Mouse (Mus musculus) embryonic facial prominence, embryonic 13.5 days (tissue): ENCODE results near the gene Epyc. TPM values are rescaled to one million over a fixed set of nuclear protein-coding genes. Genes with fewer than 3 reads are reported as not detected.
"Not testable (repeated sequence)": the region's sequence is repeated elsewhere in the genome, so short reads cannot be mapped to it uniquely, and the experiment has no call there.

ENCODE experiments used
- ATAC-seq: fragments of 200-750 bp; cut with Nextera tagmentation; 2 replicates; pipeline ENCODE4 v1.8.0; 2017; ENCODE audit warnings: low read depth; ENCODE audit not compliant: insufficient number of reproducible peaks, insufficient read depth, low FRiP score, low TSS enrichment
- H3K27ac ChIP-seq: fragments of 300-500 bp; sonication (generic); 2 replicates; pipeline ENCODE4 v1.5.1; 2015; ENCODE audit warnings: moderate library complexity, mild to moderate bottlenecking, inconsistent platforms
- H3K27me3 ChIP-seq: fragments of 300-500 bp; sonication (generic); 2 replicates; pipeline ENCODE4 v1.6.1; 2015; ENCODE audit warnings: mild to moderate bottlenecking, inconsistent platforms
- H3K36me3 ChIP-seq: fragments of 300-500 bp; sonication (generic); 2 replicates; pipeline ENCODE4 v1.6.1; 2015; ENCODE audit warnings: mild to moderate bottlenecking, inconsistent platforms
- H3K4me1 ChIP-seq: fragments of 300-500 bp; sonication (generic); 2 replicates; pipeline ENCODE4 v1.6.1; 2015; ENCODE audit warnings: inconsistent platforms
- H3K4me2 ChIP-seq: fragments of 300-500 bp; sonication (generic); 2 replicates; pipeline ENCODE4 v1.6.1; 2015; ENCODE audit warnings: moderate library complexity, mild to moderate bottlenecking, inconsistent platforms
- H3K4me3 ChIP-seq: fragments of 300-500 bp; sonication (generic); 2 replicates; pipeline ENCODE4 v1.5.1; 2015; ENCODE audit warnings: mild to moderate bottlenecking, inconsistent platforms
- H3K9ac ChIP-seq: fragments of 300-500 bp; sonication (generic); 2 replicates; pipeline ENCODE4 v1.6.1; 2015; ENCODE audit warnings: mild to moderate bottlenecking, inconsistent platforms
- H3K9me3 ChIP-seq: fragments of 300-500 bp; sonication (generic); 2 replicates; pipeline ENCODE4 v1.6.1; 2016; ENCODE audit warnings: inconsistent platforms
- WGBS: fragments of 180-500 bp; shearing (Covaris S2); methylation state at CpG from one replicate; pipeline ENCODE4 v1.1.7; 2015; ENCODE audit warnings: mixed read lengths; 5-methylcytosine and 5-hydroxymethylcytosine counted together
- polyA plus RNA-seq: library from polyadenylated mRNA; unstranded; fragments of >200 nt; fragmentation: Nextera tagmentation; extraction: Ambion mirVana; gene quantifications from 2 replicates; pipeline ENCODE4 v1.2.1, GENCODE M21; 2015

The Epyc gene
- polyA plus RNA-seq, 1 experiment from 2014 or later = 2.6 TPM

DNA sequence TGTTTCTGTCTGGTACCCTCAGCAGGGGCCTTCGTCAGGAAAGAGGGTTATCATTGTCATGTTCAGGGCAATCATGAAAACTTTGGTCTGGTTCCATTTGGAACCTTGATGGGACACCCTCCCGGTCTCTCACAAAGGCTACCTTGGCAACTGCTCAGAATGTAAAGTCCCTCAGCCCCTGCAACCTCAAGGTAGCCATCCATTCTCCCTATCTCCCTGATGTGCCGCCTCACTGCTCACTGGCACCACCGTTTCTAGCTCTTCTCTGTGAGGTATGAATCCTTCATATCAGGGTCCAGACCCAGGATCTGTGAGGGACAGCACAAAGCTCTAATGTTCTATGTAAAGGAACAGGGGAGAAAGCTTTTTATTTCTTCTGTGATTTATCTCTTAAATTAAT is 70.7 kb downstream of the Epyc start:
- H3K9me3 ChIP-seq = no peaks in the 10 kb centered on the region
- WGBS = 85% methylated on average over 4 of the region's 4 CpGs
- H3K4me1 ChIP-seq = no peaks in the 10 kb centered on the region
- no peak overlapping the region for H3K4me3 ChIP-seq
- no peak overlapping the region for H3K4me2 ChIP-seq
- H3K36me3 ChIP-seq = no peaks in the 10 kb centered on the region
- ATAC-seq = no peak
- H3K9ac ChIP-seq = no peak overlapping the region
- no peak overlapping the region for H3K27ac ChIP-seq
- H3K27me3 ChIP-seq = no peaks in the 10 kb centered on the region

DNA sequence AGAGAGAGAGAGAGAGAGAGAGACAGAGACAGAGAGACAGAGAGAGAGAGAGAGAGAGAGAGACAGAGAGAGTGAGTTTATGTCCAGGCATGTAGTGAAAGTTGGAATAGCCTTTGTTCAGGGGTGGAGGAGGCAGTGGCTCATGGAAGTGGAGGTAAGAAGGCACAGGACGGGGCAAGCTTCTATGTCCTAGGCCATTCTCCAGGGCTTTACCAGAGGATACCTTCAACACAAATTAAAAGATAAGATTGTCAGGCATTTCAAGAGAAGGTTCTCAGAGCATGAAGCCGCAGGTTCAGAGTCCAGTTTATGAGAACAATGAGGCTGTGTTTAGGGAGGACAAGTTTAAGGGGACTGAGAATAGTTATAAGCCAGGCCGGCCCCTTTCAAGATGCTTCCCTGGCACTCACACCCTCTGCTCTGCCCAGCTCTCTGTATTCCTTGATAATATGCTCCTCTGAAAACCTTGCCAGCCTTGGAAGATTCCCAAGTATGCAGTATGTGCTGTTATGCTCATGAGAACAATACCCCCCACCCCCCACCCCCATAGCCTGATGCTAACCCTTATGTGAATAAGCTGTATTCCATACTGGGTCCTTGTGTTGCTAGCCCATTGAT is 71.5 kb downstream of the Epyc start:
- H3K9ac ChIP-seq = no peak overlapping the region
- no peaks in the 10 kb centered on the region for H3K4me1 ChIP-seq
- H3K27ac ChIP-seq = no peak overlapping the region
- no peaks in the 10 kb centered on the region for H3K9me3 ChIP-seq
- 80% methylated on average over 3 of the region's 3 CpGs for WGBS
- H3K27me3 ChIP-seq = no peaks in the 10 kb centered on the region
- ATAC-seq = no peak
- H3K4me3 ChIP-seq = no peak overlapping the region
- H3K36me3 ChIP-seq = no peaks in the 10 kb centered on the region
- no peak overlapping the region for H3K4me2 ChIP-seq

DNA sequence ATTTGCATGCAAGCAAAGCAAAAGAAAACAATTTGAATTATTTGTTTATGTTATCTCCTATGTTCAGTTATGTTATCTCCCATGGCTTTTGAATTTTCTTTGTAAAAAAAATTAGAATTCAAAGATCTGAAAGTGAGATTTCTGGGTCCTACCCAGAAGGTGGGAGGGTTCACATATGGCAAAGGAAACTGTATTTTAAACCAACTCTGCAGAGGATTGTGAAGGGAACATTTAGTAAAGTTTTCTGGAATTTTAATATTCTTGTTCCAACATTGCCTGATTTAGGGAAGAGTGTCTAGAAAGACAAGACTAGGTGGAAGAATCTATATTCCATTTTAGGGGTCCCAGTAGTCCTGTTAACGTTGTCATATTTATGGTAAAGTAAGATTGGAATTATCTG is 73.4 kb downstream of the Epyc start:
- WGBS = 64% methylated on average over 1 of the region's 1 CpGs

DNA sequence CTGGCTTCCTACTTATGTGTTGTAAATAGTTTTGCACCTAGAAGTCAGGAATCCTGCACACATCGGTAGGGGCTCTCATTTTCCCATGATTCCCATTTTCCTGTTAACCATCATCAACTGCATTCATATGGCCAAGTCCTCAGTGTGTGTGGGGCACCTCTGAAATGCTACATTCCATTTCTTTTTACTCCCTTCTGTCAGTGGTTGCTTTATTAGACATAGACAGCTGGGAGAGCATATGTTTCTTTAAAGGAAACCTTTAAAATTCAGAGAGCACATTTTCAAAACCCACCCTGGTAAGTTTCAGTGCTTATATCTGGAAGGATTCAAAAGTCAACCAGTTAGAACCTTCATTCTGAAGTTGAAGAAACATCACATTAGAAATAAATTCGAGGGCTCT is 74.2 kb downstream of the Epyc start:
- H3K4me3 ChIP-seq = no peak overlapping the region
- H3K9me3 ChIP-seq = no peaks in the 10 kb centered on the region
- no peak overlapping the region for H3K4me2 ChIP-seq
- H3K9ac ChIP-seq = no peak overlapping the region
- no peaks in the 10 kb centered on the region for H3K4me1 ChIP-seq
- H3K36me3 ChIP-seq = no peaks in the 10 kb centered on the region
- H3K27ac ChIP-seq = no peak overlapping the region
- H3K27me3 ChIP-seq = no peaks in the 10 kb centered on the region
- WGBS = 63% methylated on average over 2 of the region's 2 CpGs
- ATAC-seq = no peak

More for the DNA sequence above, 73.4 kb downstream of the Epyc start:
- H3K9me3 ChIP-seq = no peaks in the 10 kb centered on the region
- no peak overlapping the region for H3K4me2 ChIP-seq
- H3K4me3 ChIP-seq = no peak overlapping the region
- H3K4me1 ChIP-seq = no peaks in the 10 kb centered on the region
- no peaks in the 10 kb centered on the region for H3K27me3 ChIP-seq
- H3K36me3 ChIP-seq = no peaks in the 10 kb centered on the region
- H3K27ac ChIP-seq = no peak overlapping the region
- no peak for ATAC-seq
- H3K9ac ChIP-seq = no peak overlapping the region

DNA sequence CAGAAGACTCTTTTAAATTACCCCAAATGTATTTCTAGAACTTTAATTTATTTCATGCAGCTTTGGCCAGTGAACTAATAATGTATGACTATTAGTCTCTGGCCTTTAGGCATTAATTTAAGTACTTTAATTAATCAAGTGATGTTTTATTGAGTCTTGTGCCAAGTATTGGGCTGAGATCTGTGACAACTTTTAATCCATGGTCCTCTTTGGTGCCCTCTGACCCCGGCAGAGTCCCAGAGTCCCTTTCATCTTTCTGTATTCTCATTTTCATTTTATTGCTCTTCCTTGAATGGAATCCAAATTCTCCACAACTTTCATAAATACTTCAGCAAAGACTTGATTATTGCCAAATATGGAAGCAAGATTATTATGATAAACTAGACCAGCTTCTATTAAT is 76.8 kb downstream of the Epyc start:
- ATAC-seq = no peak
- Histone ChIP-seq H3K27me3 (no peaks in the 10 kb centered on the region), H3K4me3 (no peak overlapping the region), H3K36me3 (no peaks in the 10 kb centered on the region), H3K4me1 (no peaks in the 10 kb centered on the region), H3K9me3 (no peaks in the 10 kb centered on the region), H3K27ac (no peak overlapping the region), H3K9ac (no peak overlapping the region), H3K4me2 (no peak overlapping the region)
- 88% methylated on average over 1 of the region's 1 CpGs for WGBS

DNA sequence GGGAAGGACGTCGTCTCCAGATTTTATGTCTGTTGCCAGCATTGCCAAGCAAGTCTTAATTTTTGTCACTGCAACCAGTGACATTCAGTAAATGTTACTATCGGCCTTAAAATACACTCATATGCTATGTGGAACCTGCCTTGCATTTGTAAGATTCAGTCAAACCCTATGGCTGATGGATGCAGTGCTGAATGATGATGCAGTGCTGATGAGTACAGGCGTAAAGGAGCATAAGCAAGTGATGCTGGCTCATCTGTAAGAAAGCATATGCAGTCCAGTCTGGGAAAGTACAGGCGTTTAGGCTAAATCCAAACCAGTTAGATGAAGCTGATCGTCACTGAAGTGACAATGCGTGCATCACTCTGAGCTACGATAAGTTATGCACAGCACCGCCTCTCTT is 78.8 kb downstream of the Epyc start:
- H3K4me3 ChIP-seq = no peak overlapping the region
- no peak overlapping the region for H3K4me2 ChIP-seq
- no peaks in the 10 kb centered on the region for H3K36me3 ChIP-seq
- H3K27me3 ChIP-seq = no peaks in the 10 kb centered on the region
- no peak overlapping the region for H3K9ac ChIP-seq
- H3K27ac ChIP-seq = no peak overlapping the region
- 93% methylated on average over 9 of the region's 9 CpGs for WGBS
- no peaks in the 10 kb centered on the region for H3K4me1 ChIP-seq
- H3K9me3 ChIP-seq = no peaks in the 10 kb centered on the region
- ATAC-seq = no peak

DNA sequence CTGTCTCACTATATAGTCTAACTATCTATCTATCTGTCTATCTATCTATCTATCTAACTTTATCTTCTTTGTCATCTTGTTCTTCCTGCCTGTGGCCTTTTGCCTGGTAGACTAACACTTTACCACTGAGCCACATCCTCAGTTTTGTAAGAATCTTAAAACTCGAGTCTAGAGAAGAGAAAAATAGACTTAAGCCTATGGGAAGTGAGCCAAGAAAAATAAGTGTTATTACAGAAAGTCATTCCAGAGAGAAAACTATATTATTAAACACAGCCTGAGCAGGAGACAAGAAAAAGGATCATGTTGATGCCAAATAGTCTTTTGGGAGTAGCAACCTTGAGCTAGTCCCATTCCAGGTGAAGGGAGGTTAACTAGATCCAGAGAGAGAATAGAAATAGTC is 82.1 kb downstream of the Epyc start:
- WGBS = 25% methylated on average over 1 of the region's 1 CpGs
- no peaks in the 10 kb centered on the region for H3K4me1 ChIP-seq
- no peak for ATAC-seq
- no peak overlapping the region for H3K27ac ChIP-seq
- no peaks in the 10 kb centered on the region for H3K27me3 ChIP-seq
- no peaks in the 10 kb centered on the region for H3K9me3 ChIP-seq
- no peak overlapping the region for H3K4me2 ChIP-seq
- H3K36me3 ChIP-seq = no peaks in the 10 kb centered on the region
- H3K4me3 ChIP-seq = no peak overlapping the region
- no peak overlapping the region for H3K9ac ChIP-seq

DNA sequence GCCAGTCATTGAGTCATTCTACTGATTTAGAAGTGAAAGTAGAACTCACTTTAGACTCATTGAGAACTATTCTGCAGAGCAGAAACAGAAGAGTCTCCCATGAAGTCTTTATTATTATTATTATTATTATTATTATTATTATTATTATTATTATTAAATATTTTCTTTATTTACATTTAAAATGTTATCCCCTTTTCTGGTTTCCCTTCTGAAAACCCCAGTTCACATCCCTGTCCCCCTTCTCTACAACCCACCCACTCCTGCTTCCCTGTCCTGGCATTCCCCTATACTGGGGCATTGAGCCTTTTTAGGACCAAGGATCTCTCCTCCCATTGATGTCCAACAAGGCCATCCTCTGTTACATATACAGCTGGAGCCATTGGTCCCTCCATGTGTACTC is 82.8 kb downstream of the Epyc start, which contains the start of gene C030005K15Rik:
Gene C030005K15Rik, minus strand, starts transcription at position 101 of the 400 bp plus-strand sequence.
- not testable (repeated sequence) for H3K27me3 ChIP-seq, H3K36me3 ChIP-seq, H3K9ac ChIP-seq, H3K9me3 ChIP-seq, H3K27ac ChIP-seq, H3K4me2 ChIP-seq, H3K4me3 ChIP-seq, H3K4me1 ChIP-seq, ATAC-seq

Other genes with a start within 250 kb of the Epyc start
- gene Dcn, start 164.5 kb upstream of the Epyc start, polyA plus RNA-seq = 202 and 222 TPM in 2 replicates
- 240 and 242 TPM in 2 replicates for gene Lum, start 78.9 kb upstream of the Epyc start, polyA plus RNA-seq
- 12.7 and 17.0 TPM in 2 replicates for gene Kera, start 37.2 kb upstream of the Epyc start, polyA plus RNA-seq
- gene Ccer1, start 49.0 kb downstream of the Epyc start, polyA plus RNA-seq = not detected in 2 replicates
- gene C030005K15Rik, start 82.7 kb downstream of the Epyc start, polyA plus RNA-seq = not detected in 2 replicates